Mouse (Mus musculus) heart, embryonic 12.5 days (tissue): ENCODE results near the gene Ino80b. TPM values are rescaled to one million over a fixed set of nuclear protein-coding genes. Genes with fewer than 3 reads are reported as not detected.
"Not testable (repeated sequence)": the region's sequence is repeated elsewhere in the genome, so short reads cannot be mapped to it uniquely, and the experiment has no call there.

ENCODE experiments used
- ATAC-seq: fragments of 200-750 bp; cut with Nextera tagmentation; 2 replicates; pipeline ENCODE4 v1.8.0; 2017; ENCODE audit warnings: moderate TSS enrichment, moderate library complexity; ENCODE audit not compliant: insufficient number of reproducible peaks, low FRiP score
- H3K27ac ChIP-seq: fragments of 300-500 bp; sonication (generic); 2 replicates; pipeline ENCODE4 v1.5.1; 2016; ENCODE audit warnings: mild to moderate bottlenecking, moderate library complexity; ENCODE audit not compliant: poor library complexity, severe bottlenecking
- H3K27me3 ChIP-seq: fragments of 300-500 bp; sonication (generic); replicated peaks from 2 replicates; pipeline ENCODE4 v1.6.1; 2016; ENCODE audit warnings: mild to moderate bottlenecking, moderate library complexity
- H3K36me3 ChIP-seq: fragments of 300-500 bp; sonication (generic); 2 replicates; pipeline ENCODE4 v1.6.1; 2016; ENCODE audit warnings: mild to moderate bottlenecking, moderate library complexity
- H3K4me1 ChIP-seq: fragments of 300-500 bp; sonication (generic); replicated peaks from 2 replicates; pipeline ENCODE4 v1.6.1; 2016; ENCODE audit warnings: mild to moderate bottlenecking
- H3K4me2 ChIP-seq: fragments of 300-500 bp; sonication (generic); 2 replicates; pipeline ENCODE4 v1.6.1; 2016; ENCODE audit warnings: mild to moderate bottlenecking, moderate library complexity
- H3K4me3 ChIP-seq: fragments of 300-500 bp; sonication (generic); 2 replicates; pipeline ENCODE4 v1.5.1; 2016; ENCODE audit warnings: mild to moderate bottlenecking
- H3K9ac ChIP-seq: fragments of 300-500 bp; sonication (generic); 2 replicates; pipeline ENCODE4 v1.6.1; 2016; ENCODE audit warnings: mild to moderate bottlenecking, moderate library complexity
- H3K9me3 ChIP-seq: fragments of 300-500 bp; sonication (generic); replicated peaks from 2 replicates; pipeline ENCODE4 v1.6.1; 2016; ENCODE audit warnings: mild to moderate bottlenecking, moderate library complexity
- WGBS: fragments of 180-500 bp; shearing (Covaris S2); methylation state at CpG from one replicate; pipeline ENCODE4 v1.1.7; 2016; 5-methylcytosine and 5-hydroxymethylcytosine counted together
- polyA plus RNA-seq: library from polyadenylated mRNA; unstranded; fragments of >200 nt; fragmentation: Nextera tagmentation; extraction: Ambion mirVana; gene quantifications from 2 replicates; pipeline ENCODE4 v1.2.1, GENCODE M21; 2016

The Ino80b gene
- polyA plus RNA-seq, 1 experiment from 2014 or later: 12.1 TPM

DNA sequence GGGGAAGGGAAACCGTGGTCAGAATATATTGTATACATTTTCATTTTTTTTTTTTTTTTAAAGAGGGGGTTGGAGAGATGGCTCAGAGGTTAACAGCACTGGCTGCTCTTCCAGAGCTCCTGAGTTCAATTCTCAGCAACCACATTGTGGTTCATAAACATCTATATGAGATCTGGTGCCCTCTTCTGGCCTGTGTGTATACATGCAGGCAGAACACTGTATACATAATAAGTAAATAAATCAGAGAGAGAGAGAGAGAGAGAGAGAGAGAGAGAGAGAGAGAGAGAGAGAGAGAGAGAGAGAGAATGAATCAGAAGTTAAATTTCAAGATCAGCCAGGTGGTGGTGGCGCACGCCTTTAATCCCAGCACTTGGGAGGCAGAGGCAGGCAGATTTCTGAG, 34.2 kb upstream of the Ino80b start:
- H3K4me3 ChIP-seq, ATAC-seq: not testable (repeated sequence)

DNA sequence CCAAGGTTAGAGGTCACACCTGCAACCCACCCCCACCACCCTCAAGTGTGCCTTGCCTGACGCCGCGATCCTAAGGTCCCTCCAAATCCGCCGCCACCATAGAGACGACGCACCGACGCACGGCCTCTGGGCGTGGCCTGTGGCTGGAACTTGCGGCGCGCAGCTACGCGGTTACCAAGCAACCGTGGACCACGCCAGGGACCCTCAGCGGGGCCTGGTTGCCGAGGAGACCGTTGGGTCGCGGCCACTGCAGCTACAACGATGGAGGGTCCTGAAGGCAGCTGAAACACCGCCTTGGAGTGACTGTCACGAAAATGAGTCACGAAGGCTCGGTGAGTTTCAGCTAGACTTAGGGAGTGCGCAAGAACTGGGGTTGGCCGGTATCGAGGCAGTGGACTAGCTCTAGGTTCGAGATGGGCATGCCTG, 31.0 kb upstream of the Ino80b start, which contains the start of the genes Wdr54 and 1700003E16Rik:
Gene Wdr54, minus strand, starts transcription at position 139 of the 426 bp plus-strand sequence.
Gene 1700003E16Rik, plus strand, starts transcription at position 146 of the 426 bp plus-strand sequence.
- Histone ChIP-seq H3K36me3 (peaks cover 18% of the 10 kb centered on the region), H3K4me3 (peak within 1 kb of the TSS; percentile 60), H3K9me3 (no peaks in the 10 kb centered on the region), H3K27ac (no peak within 1 kb of the TSS), H3K27me3 (peaks cover 29% of the 10 kb centered on the region), H3K9ac (peak within 1 kb of the TSS; percentile 71), H3K4me1 (peaks cover 16% of the 10 kb centered on the region), H3K4me2 (peak within 1 kb of the TSS; percentile 88)
- peak; percentile 78 for ATAC-seq
- WGBS: 2% methylated on average over 32 of the region's 32 CpGs

More for the DNA sequence above, 34.2 kb upstream of the Ino80b start:
- not testable (repeated sequence) for H3K9ac ChIP-seq, H3K27ac ChIP-seq, H3K36me3 ChIP-seq, H3K9me3 ChIP-seq, H3K4me2 ChIP-seq
- Histone ChIP-seq H3K27me3 (peaks cover 41% of the 10 kb centered on the region), H3K4me1 (peaks cover 22% of the 10 kb centered on the region)
- WGBS: 32% methylated on average over 3 of the region's 3 CpGs

DNA sequence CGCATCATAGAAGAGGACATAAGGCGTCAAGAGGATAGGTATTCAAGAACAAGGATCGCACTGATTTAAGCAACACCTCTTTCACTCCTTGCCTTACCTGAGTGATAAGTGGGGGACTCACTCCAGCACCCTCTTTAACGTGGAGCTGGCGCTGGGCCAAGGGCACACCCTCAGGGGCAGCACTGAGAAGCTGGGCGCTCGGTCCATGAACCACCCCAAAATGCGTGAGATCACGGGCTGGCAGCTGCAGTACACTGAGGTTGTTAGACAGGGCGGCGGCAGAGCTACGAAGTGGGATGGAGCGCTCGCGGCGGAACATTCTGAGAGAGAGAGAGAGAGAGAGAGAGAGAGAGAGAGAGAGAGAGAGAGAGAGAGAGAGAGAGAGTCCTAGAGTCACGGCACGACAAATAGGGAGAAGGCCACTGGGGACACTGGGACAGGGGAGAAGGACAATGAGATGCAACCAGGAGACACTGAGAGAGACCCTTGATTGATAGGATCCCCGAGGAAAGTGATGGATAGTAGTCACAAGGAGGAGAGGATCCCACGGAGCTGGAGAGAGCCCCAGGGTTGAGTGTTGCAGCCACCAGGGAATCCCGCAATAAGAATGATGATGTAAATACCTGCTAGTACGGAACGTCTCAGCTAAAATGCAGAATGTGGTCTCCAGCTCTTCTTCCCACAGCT, 30.5 kb upstream of the Ino80b start:
- Histone ChIP-seq H3K9me3 (no peaks in the 10 kb centered on the region), H3K4me2 (peak overlapping the region; percentile 88), H3K4me1 (peaks cover 22% of the 10 kb centered on the region), H3K27ac (no peak overlapping the region), H3K36me3 (peaks cover 19% of the 10 kb centered on the region), H3K27me3 (peaks cover 23% of the 10 kb centered on the region), H3K9ac (peak overlapping the region; percentile 71), H3K4me3 (peak overlapping the region; percentile 60)
- no peak for ATAC-seq
- 9% methylated on average over 23 of the region's 23 CpGs for WGBS

DNA sequence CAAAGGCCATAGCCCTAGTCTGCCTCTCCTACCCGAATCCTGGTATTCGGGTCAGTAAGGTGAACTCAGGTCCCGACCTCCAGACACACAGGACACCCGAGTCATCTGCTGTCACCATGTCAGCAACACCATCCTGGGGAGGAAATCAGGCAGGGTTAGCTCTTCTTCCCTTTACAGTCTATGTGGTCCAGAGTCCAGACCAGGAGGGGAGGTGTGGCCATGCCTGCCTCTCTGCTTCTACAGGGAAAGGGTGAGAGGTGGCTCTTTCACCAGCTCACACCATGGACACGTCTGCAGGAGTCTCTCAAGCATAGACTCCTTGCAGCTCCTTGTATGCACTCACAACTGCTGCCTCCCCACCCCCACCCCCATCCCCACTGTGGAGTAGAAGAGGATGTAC, 28.3 kb upstream of the Ino80b start:
- H3K36me3 ChIP-seq: peaks cover 41% of the 10 kb centered on the region
- whole genome bisulfite sequencing: 55% methylated on average over 5 of the region's 5 CpGs
- no peak overlapping the region for H3K9ac ChIP-seq
- H3K4me3 ChIP-seq: no peak overlapping the region
- ATAC-seq: no peak
- H3K27me3 ChIP-seq: 0 out of 2 replicates have a peak, but pooled peaks cover 13% of the 10 kb centered on the region
- H3K4me2 ChIP-seq: no peak overlapping the region
- peaks cover 25% of the 10 kb centered on the region for H3K4me1 ChIP-seq
- no peak overlapping the region for H3K27ac ChIP-seq
- no peaks in the 10 kb centered on the region for H3K9me3 ChIP-seq

DNA sequence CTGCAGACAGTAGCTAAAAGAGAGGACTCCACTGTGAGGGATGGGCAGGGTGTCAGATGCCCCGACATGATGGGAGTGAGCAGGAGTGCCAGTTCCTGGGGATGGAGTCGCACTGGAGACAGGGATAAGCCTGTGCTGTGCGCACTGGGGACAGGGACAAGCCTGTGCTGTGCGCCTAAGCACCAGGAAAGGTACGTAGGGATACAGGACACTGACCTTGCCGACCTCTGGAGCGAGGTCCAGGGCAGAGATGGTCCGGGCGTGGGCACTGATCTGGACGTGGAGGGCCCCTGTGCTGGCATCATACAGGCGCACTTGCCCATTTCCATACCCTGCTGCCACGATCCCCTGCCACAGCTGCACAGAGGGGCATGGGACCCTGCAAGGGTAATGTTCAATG, 27.8 kb upstream of the Ino80b start:
- Histone ChIP-seq H3K27ac (no peak overlapping the region), H3K9me3 (no peaks in the 10 kb centered on the region), H3K4me2 (no peak overlapping the region), H3K4me3 (no peak overlapping the region), H3K36me3 (peaks cover 46% of the 10 kb centered on the region), H3K4me1 (peaks cover 25% of the 10 kb centered on the region), H3K27me3 (0 out of 2 replicates have a peak, but pooled peaks cover 13% of the 10 kb centered on the region), H3K9ac (no peak overlapping the region)
- WGBS: 82% methylated on average over 12 of the region's 12 CpGs
- ATAC-seq: no peak

DNA sequence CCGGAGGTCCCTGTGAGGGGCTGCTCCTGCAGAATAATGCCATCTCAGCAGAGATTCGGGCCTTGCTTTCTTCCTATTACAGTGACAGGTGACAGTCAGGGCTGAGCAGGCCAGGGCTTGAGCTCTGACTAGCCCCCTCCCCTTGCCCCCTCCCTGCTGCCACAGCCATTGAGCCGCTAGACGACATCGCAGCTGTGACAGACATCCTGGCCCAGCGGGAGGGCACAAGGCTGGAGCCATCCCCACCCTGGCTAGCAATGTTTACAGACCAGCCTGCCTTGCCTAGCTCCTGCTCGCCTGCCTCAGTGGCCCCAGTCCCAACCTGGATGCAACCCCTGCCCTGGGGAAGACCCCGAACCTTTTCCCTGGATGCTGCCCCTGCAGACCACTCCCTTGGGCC, 26.5 kb upstream of the Ino80b start:
- ATAC-seq: no peak
- no peak overlapping the region for H3K4me3 ChIP-seq
- H3K4me1 ChIP-seq: peaks cover 25% of the 10 kb centered on the region
- peak overlapping the region; percentile 39 for H3K9ac ChIP-seq
- H3K4me2 ChIP-seq: 0 out of 2 replicates have a peak overlapping the region, but pooled peaks have one; percentile 6
- H3K27me3 ChIP-seq: 0 out of 2 replicates have a peak, but pooled peaks cover 13% of the 10 kb centered on the region
- 20% methylated on average over 8 of the region's 8 CpGs for WGBS
- H3K9me3 ChIP-seq: no peaks in the 10 kb centered on the region
- no peak overlapping the region for H3K27ac ChIP-seq
- peaks cover 58% of the 10 kb centered on the region for H3K36me3 ChIP-seq

DNA sequence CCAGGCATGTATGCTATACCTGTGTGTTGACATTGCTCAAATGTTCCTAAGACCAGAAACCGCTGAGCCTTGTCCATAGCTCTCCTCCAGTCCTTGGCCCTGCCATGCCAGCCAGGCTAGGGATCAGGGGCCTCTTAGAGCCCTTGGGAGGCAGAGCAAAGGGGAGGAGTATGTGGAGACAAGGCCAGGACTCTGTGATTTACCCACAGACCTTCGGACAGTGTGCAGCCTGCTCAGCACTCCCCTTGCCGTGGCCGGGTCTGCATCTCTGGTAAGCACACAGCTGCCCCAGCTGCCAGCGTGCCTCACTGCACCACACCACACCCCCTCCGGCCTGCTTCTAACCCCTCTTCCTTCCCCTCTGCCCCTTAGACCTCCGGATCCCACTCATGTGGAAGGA, 22.0 kb upstream of the Ino80b start:
- ATAC-seq: no peak
- H3K4me3 ChIP-seq: no peak overlapping the region
- H3K27ac ChIP-seq: no peak overlapping the region
- H3K27me3 ChIP-seq: no peaks in the 10 kb centered on the region
- H3K36me3 ChIP-seq: peaks cover 54% of the 10 kb centered on the region
- 59% methylated on average over 7 of the region's 7 CpGs for WGBS
- peaks cover 26% of the 10 kb centered on the region for H3K4me1 ChIP-seq
- H3K4me2 ChIP-seq: no peak overlapping the region
- no peak overlapping the region for H3K9ac ChIP-seq
- H3K9me3 ChIP-seq: no peaks in the 10 kb centered on the region

DNA sequence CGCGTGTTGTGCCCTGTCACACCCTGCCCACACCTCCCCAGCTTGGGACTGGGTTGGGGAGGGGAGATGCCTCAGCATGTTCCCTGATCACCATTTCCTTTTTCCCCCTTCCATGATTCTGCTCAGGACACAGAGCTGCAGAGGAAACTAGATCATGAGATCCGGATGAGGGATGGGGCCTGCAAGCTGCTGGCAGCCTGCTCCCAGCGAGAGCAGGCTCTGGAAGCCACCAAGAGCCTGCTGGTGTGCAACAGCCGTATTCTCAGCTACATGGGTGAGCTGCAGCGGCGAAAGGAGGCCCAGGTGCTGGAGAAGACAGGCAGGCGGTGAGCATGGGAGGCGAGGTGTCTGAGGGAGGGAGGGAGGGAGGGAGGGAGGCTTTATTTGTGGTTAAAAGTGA, 20.6 kb upstream of the Ino80b start:
- WGBS: 59% methylated on average over 9 of the region's 9 CpGs
- ATAC-seq: no peak
- H3K27me3 ChIP-seq: no peaks in the 10 kb centered on the region
- H3K9me3 ChIP-seq: no peaks in the 10 kb centered on the region
- H3K27ac ChIP-seq: 0 out of 2 replicates have a peak overlapping the region, but pooled peaks have one; percentile 33
- 0 out of 2 replicates have a peak overlapping the region, but pooled peaks have one; percentile 15 for H3K9ac ChIP-seq
- H3K4me2 ChIP-seq: no peak overlapping the region
- H3K4me3 ChIP-seq: no peak overlapping the region
- peaks cover 47% of the 10 kb centered on the region for H3K36me3 ChIP-seq
- peaks cover 24% of the 10 kb centered on the region for H3K4me1 ChIP-seq

DNA sequence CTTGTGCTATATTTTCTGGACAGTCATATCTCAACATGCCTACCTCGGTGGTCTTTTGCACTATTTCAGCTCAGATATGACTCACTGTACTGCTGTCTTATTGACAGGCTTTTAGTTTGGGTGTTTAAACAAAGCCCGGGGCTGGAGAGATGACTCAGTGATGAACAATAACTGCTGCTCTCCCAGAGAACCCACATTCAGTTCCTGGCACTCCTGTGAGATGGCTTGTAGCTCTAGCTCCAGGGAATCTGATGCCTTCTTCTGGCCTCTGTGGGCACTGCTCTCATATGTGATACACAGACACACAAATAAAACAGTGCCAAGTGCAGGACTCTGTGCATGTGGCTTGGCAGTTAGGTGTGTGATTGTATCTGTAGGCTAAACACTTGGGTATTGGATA, 20.0 kb upstream of the Ino80b start:
- H3K27ac ChIP-seq: no peak overlapping the region
- no peak overlapping the region for H3K9ac ChIP-seq
- H3K9me3 ChIP-seq: no peaks in the 10 kb centered on the region
- H3K27me3 ChIP-seq: no peaks in the 10 kb centered on the region
- H3K36me3 ChIP-seq: peaks cover 41% of the 10 kb centered on the region
- no peak overlapping the region for H3K4me2 ChIP-seq
- peaks cover 20% of the 10 kb centered on the region for H3K4me1 ChIP-seq
- ATAC-seq: no peak
- no peak overlapping the region for H3K4me3 ChIP-seq
- 63% methylated on average over 2 of the region's 2 CpGs for WGBS

DNA sequence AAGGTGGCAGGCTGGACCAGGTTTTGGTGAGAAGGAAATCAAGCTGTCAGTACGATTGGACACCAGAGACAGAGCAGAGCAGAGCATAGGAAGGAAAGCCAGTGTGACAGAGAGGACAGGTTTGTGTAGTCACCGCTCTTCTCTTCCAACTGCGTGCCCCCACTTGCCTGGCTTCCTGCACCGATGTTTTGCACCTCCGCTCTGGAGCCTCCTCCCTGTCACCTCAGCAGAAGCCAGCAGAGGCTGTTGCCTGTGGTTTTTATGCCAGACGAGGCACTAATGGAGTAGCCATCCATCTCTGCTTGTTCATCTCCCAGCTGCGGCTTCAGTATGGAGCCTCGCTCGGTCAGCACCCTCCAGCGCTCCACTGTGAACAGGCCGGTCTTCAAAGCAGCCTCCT, 17.7 kb upstream of the Ino80b start:
- ATAC-seq: no peak
- Histone ChIP-seq H3K27ac (no peak overlapping the region), H3K4me3 (peak overlapping the region; percentile 42), H3K4me2 (peak overlapping the region; percentile 74), H3K27me3 (no peaks in the 10 kb centered on the region), H3K9me3 (no peaks in the 10 kb centered on the region), H3K36me3 (peaks cover 18% of the 10 kb centered on the region), H3K4me1 (peaks cover 36% of the 10 kb centered on the region), H3K9ac (peak overlapping the region; percentile 65)
- 42% methylated on average over 11 of the region's 11 CpGs for WGBS

DNA sequence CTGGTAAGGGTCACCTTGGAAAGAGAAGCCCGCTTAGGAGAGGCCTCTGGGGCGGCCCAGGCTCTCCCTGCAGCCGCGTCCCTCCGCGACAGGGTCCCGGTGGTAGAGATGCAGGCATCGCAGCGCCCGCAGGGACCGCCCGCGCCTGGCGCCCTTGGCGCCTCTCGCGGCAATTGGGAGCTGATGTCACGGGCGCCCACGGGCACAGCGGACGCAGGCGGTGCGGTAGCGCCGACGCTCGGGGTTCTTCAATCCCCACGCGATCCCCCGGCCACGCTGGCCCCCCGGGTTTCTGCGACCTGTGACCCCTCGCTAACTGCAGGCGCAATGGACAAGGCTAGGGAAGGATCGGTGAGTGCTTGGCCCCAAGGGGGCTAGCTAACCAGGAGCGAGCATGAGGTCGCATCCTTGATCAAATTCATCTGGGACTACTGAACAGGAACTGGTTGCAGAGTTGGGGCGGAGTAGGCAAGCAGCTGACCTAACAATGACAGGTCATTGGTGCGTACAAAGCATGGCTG, 17.0 kb upstream of the Ino80b start:
- WGBS: 6% methylated on average over 41 of the region's 41 CpGs
- Histone ChIP-seq H3K9ac (peak overlapping the region; percentile 65), H3K27ac (peak overlapping the region; percentile 36), H3K4me1 (peaks cover 37% of the 10 kb centered on the region), H3K4me2 (peak overlapping the region; percentile 74), H3K4me3 (peak overlapping the region; percentile 42), H3K27me3 (no peaks in the 10 kb centered on the region), H3K9me3 (no peaks in the 10 kb centered on the region), H3K36me3 (peaks cover 12% of the 10 kb centered on the region)
- no peak for ATAC-seq
